Mouse (Mus musculus) effector memory CD4-positive, alpha-beta T cell, adult 5 months (primary cell): Measurements from ENCODE around the gene Ispd. TPM values are rescaled to one million over a fixed set of nuclear protein-coding genes. Genes with fewer than 3 reads are reported as not detected.

Source experiments
- polyA plus RNA-seq: library from polyadenylated mRNA; unstranded; fragments of 100-300 nt; shearing (Covaris generic); gene quantifications from one replicate; pipeline ENCODE4 v1.2.1, GENCODE M21; 2017

Ispd gene
- polyA plus RNA-seq, result 4.6 TPM

GRCm38 (mm10) chr12:36381441-36382340 is at the start of gene Ispd, which contains the start of gene D630036H23Rik:
TSS of gene Ispd (plus strand) at chr12:36381450.
TSS of gene D630036H23Rik (minus strand) at chr12:36382181.

Other genes starting within 250 kb of the Ispd start
- 36.5 TPM for gene Ankmy2, start 224.3 kb upstream of the Ispd start, polyA plus RNA-seq
- 227 TPM for gene Bzw2, start 223.4 kb upstream of the Ispd start, polyA plus RNA-seq
- not detected for gene Lrrc72, start 128.1 kb upstream of the Ispd start, polyA plus RNA-seq
- gene Sostdc1, start 67.3 kb upstream of the Ispd start, polyA plus RNA-seq, result 32.9 TPM
- 3.2 TPM for gene D630036H23Rik, start 731 bp downstream of the Ispd start, polyA plus RNA-seq